Mouse (Mus musculus) E14TG2a.4 (cell line): ENCODE data around the gene Atp5l.

ENCODE experiments used
- CTCF ChIP-seq: conservative IDR thresholded peaks from 2 replicates; pipeline ENCODE4 v1.5.1; 2014; ENCODE audit warnings: low read length
- NANOG ChIP-seq: IDR thresholded peaks from 2 replicates; pipeline ENCODE4 v1.6.1; 2014; ENCODE audit warnings: borderline replicate concordance, low read length, mixed read lengths

DNA sequence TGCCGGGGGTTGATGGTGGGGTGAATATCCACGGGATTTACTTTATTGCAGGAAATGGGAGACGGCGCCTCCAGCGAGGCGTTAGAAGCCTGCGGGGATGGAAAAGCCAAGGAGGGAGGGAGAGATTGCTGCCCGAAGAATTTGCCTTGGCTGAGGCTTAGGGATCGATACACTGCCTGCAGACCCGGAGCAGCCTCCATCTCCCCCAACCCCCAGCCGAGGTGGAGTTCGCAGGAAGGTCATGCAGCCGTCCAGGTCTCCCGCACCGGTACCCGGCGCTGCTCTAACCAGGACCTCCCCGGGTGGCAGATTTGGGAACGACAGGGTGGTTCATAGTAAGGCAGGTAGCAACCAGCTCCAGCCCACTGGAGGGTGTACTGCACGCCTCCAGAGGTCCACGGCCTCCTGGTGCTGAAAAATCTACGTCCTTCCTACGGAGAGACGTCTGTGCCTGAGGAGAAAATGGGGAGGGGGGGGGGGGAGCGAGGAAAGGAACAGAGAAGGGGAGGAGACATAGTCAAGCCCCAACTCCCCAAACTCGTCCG, 38.0 kb downstream of the Atp5l start:
- TF ChIP-seq NANOG (no peak), CTCF (no peak)
